Mouse (Mus musculus): ENCODE results near the gene Olfr195.
"Not testable (repeated sequence)": the region's sequence is repeated elsewhere in the genome, so short reads cannot be mapped to it uniquely, and the experiment has no call there.

Gene Olfr195

DNA sequence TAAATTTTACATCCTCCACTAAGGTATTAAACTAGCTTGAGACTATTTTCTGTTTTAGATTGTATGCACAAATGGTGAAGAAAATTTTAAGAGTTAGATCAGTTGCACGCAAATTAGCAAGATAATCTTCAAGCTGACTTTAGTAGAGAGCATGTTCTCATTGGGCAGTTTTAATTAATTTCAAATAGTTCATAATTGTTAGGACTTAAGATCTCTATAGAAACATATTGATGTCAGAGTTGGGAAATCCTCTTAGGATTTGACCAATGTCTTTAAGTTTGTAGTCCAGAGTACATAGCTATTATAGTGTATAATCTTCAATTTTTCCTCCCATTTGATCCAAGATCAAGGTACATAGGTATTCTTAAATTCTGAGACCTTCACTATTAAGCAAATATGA, at the start of gene Olfr195:
Gene Olfr195, plus strand, starts transcription at position 301 of the 400 bp plus-strand sequence.
- in situ Hi-C loops (cut with MboI, MseI) = no loop called here

DNA sequence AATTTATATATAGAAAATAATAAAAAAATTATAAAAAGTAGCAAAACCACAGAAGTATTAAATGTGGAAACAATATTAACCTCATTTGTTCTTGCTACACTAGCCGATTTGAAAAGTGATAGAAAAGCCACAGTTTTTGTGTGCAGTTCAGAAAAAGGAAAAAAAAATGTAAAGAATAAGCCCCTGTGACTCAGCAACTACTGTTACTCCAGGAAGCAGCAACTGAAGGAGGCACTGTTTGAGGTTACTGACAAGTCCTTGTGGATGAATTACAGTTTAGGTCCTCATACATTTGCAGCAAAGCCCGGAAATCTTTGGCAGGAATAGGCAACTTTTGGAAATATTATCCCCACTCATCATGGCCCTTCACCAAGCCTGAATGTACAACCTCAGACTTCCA, 41.5 kb upstream of the Olfr195 start:
- in situ Hi-C loops (cut with MboI, MseI) = no loop called here

DNA sequence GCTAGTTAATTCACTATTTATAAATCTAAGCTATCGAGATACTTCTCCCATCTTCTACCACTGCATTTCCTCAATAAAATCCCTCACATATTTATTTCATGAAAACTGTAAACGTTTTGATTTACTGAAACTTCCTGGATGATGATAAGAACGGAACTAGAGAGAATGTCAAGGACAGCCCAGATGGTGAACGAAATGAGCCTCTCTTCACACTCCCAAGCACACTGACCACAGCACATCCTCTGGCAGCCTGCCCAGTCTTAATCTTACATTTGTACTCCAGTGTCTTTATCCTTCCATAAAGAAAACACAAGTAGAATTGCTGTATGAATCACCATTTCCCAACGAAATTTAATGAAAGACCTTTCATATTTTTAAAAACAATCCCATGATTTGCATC, 38.3 kb upstream of the Olfr195 start:
- in situ Hi-C loops (cut with MboI, MseI) = not testable (repeated sequence)

DNA sequence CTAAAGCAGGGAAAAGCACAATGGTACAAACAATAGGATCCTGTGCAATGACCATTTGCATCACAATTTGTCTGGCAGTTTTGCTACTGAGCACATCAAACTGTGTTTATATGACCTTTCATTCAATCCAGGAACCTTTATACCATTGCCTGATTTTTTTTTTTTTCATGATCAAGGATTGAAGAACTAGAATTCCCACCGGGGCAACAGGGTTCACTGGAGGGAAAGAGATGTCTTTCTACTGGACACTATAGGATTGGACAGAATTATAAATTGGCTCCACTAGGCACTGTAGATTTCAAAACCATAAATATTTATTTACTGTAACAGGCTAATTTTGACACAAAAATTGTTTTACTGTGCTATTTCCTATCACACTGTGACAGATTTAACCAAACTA, 35.1 kb upstream of the Olfr195 start, which contains the start of gene Olfr193:
Gene Olfr193, minus strand, starts transcription at position 101 of the 400 bp plus-strand sequence.
- in situ Hi-C loops (cut with MboI, MseI) = no loop called here

GRCm38 (mm10) chr16:59120969-59121368, 25.9 kb upstream of the Olfr195 start, which contains the start of gene Olfr194:
Gene Olfr194, minus strand, starts transcription at chr16:59121069.
- in situ Hi-C loops (cut with MboI, MseI) = no loop called here

DNA sequence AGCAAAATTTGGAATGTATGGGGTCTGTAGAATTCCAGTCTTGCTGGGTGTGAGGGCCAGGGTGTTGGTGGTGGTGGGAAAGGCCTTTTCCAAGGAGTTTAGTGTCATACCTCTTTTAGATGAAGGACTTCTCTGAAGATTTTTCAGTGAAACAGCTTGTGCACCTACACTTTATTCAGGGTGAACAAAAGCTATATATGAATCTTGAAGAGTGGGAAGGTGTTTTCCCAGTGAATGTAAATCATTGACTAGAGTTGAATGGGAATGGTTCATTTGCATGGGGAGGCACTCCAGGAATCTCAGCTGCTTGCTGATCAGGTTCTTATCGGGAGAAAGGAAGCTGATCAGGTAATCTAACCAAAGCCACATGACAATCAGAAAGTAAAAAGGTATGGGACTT, 16.1 kb upstream of the Olfr195 start:
- in situ Hi-C loops (cut with MboI, MseI) = no loop called here

- in situ Hi-C loops (cut with MboI, MseI) = no loop called here
These were observed 5.7 kb upstream of the Olfr195 start for GRCm38 (mm10) chr16:59141105-59141504.

GRCm38 (mm10) chr16:59151996-59152395, 5.2 kb downstream of the Olfr195 start:
- in situ Hi-C loops (cut with MboI, MseI) = no loop called here

DNA sequence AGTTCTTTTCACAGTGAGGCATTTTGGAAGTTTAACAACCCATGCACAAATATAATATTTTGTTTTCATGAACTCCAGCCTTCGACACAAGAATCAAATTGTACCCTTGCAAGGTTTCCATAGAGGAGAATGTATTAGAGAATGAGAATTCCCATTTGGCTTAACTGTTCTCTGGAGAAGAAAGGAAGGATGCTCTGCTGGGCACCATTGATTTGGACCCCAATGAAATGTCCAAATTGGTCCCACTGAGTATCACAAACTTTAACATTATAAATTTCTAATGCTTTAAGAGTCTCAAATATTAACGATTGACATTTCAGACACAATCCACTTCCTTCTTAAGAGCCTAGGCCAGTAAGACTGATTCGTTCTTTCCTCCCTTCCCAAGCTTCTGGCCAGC, 23.5 kb downstream of the Olfr195 start, which contains the start of gene Olfr196:
Gene Olfr196, minus strand, starts transcription at position 101 of the 400 bp plus-strand sequence.
- in situ Hi-C loops (cut with MboI, MseI) = loop anchor here in 1 of 2 experiments (10.0 kb wide), 1 partner anchor 316 kb away; no protein-coding TSS in a partner anchor

Measured in T-helper 17 cell (primary cell).